Mouse (Mus musculus) telencephalon, adult 2 months (tissue): Measurements from ENCODE around the gene Relb.

Experiments used
- DNase-seq: peaks from one replicate; pipeline ENCODE4 v3.0.0-alpha.2; 2011; ENCODE audit warnings: low read depth, low spot score

Gene Relb

DNA sequence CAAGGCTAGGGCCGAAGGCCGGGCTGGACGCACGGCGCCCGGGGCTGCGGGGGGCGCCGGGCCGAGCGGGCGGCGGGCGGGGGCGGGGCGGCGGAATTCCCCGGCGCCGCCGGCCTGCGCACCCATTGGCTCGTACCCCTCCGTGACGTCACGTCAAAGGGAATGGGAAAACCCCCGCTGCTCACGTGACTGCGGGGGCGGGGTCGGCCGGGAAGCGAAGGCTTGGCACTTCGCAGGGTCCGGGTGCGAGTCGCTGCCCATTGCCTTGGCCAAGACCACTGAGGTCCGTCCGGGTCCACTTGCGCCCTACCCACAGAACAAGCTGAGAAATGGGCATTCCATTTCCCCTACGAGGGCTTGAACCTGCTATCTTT lies at the start of gene Relb:
Gene Relb (minus strand): TSS at position 78 of the 374 bp plus-strand sequence.
- peak; percentile 36 for DNase-seq

DNA sequence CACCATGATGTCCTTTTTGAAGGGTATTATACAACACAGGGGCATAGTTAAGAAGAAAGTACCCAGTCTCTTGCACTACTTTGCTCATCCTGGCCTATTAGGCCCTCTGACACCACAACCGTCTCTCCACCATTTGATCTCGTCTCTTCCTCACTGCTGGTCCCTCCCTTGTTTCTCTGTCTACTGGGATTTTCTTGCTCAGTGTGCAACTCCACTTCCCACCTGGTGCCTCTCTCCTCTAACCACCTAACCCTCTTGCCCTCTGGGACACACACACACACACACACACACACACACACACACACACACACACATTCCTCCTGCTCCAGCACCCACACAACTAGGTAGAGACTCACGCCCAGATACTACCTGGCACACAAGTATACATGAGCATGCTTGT lies 49.7 kb upstream of the Relb start:
- DNase-seq: no peak

DNA sequence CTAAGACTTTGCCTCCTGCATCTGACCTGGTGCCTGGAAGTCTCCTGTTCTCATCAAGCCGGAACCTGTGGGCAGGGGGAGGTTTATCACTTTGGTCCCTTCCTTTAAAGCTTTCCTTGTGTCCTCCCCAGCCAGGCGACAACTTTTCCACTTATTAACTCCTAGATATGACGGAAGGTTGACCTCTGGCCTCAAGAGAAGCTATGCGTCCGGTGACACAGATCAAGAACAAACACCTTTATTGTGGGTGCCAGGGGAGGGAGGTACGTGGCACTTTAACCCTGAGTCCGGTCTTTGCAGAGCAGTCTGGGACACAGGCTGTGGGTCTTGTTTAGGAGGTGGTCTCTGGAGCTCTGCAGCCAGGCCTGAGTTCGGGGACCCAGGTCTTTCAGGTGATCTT lies 48.6 kb upstream of the Relb start, which contains the start of gene Apoc2:
Gene Apoc2 (minus strand): TSS at position 70 of the 400 bp plus-strand sequence.
- DNase-seq: no peak

DNA sequence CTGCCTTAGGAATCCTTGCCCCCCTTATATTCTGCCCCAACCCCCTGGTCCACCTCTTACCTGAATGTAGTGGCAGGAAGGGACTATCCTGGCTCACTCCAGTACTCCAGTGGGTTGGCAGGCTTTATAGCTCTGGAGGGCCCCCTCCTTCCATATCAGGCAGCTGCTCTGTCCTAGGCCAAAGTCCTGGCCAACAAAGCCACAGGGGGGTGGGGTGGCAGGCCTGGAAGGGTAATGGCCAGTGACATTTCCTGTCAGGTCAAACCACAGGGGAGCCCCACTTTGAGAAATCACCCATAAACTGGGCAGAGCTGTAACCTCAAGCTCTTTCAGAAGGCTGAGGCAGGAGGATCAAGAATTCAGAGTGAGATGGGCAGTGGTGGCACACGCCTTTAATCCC lies 47.4 kb upstream of the Relb start:
- no peak for DNase-seq

DNA sequence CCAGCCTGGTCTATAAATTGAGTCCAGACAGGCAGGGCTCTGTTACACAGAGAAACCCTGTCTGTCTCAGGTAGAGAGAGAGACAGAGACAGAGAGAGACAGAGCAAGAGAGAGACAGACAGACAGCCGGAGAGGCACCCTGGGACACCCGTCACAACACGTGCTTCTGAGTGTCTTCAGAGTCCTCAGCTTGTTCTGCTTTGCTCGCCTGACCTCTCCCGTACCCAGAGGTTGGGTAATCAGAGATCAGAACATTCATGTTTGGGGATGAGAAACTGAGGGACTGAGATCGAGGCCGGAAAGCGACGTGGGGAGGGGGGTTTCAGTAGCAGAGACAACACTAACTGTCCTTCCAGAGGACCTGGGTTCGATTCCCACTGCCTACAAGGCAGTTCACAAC lies 46.6 kb upstream of the Relb start:
- no peak for DNase-seq

DNA sequence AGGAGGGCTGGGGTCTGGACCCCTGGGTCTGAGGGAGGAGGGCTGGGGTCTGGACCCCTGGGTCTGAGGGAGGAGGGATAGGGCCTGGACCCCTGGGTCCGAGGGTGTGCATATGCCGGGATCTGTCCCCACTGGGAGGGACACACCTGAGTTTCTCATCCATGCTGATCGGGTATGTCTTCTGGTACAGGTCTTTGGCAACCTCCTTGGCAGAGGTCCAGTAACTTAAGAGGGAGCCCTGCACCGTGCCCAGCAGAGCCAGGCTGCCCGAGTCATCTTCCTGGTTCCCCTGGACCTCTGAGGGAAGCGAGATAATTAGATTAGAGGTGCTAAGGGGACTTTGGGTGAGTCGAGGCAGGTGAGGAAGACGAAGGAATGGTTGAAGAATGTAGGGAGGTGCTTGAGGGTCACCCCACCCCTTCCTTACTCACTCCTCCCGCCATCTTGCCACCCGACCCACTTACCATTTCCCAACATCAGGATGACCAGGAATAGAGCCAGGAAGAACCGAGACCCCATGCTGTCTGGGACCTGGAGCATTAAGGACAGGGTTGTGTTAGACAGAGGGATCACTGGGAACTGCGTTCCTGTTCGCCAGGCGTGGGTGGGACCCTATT lies 44.0 kb upstream of the Relb start:
- no peak for DNase-seq

DNA sequence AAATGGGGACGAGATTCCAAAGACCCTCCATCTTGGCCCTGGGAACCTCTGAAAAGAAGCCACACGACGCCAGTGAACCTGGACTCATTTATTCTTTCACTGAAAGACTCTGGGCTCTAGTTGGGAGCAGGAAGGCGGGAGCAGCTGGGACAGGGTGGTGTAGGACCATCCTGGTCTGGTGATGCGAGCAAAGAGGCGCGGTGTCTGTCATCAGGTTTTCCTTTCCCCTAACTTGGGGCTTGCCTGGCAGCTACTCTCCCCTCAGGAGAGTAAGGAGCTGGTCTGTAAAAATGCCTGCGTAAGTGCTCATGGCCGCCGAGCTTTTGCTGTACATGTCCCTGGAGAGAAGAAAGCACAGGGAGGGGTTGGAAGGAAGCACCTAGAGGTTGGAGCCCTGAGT lies 42.3 kb upstream of the Relb start:
- no peak for DNase-seq

DNA sequence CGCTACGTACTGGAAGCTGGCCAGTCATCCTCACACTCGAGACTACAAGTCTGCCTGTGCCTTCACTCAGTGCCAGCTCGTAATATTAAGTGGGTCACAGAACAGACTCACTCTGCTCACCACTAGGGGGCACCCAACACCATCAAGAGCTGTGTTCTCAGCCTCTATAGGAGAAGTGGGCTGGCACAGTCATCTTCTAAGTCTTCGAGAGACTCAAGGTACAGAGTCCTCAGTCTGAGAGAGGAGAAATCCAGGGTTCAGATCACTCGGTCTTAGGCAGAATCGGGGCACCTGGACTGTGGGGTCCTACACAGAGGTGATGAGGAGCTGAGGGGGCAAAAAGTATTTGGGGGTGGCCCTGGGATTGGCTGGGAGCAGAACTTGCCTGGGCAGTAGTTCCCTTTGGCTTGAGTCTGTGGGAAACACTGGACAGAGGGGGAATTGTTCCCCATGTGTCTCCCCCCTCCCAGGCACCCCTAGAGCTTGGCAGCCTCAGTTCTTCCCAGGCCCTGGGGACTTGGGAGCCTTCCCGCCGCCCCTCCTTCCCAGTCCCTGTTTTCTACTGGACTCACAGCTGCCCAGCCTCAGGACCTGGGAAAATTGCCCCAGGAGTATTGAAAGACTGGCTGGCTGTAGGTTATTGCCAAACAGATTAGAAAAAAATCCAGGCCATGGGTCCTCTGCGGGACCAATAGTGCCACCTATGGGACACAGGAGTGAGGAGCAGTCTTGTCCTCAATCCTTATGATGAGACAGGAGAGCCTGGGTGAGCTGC lies 39.9 kb upstream of the Relb start:
- DNase-seq: peak; percentile 84

DNA sequence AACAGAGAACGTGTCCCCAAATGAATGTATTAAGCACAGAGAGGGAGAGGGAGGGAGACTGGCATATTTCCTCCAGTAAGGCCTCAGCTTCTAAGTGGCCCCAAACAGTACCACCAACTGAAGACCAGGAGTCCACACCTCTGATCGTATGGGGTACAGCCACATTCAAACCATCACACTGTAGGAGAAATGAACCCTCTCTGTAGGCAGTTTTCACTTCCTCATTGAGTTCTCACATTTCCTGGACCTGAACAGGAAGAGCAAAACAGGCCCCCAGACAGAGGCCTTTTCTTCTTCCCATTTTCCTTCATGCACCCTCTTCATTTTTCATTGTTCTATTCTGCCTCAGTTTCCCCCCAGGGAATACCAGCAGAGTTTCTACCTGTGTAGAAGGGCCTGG lies 38.2 kb upstream of the Relb start:
- DNase-seq: no peak

DNA sequence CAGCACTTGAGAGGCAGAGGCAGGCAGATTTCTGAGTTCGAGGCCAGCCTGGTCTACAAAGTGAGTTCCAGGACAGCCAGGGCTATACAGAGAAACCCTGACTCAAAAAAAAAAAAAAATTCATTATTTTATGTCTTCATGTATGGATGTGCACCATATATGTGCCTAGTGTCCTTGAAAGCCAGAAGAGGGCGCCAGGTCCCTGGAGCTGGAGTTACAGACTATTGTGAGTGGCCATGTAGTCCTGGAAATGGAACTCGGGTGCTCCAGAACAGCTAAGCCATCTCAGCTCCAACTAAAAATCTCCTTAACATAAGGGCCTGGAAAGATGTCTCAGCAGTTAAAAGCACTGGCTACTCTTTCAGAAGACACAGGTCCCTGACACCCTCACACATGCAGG lies 37.5 kb upstream of the Relb start:
- no peak for DNase-seq

DNA sequence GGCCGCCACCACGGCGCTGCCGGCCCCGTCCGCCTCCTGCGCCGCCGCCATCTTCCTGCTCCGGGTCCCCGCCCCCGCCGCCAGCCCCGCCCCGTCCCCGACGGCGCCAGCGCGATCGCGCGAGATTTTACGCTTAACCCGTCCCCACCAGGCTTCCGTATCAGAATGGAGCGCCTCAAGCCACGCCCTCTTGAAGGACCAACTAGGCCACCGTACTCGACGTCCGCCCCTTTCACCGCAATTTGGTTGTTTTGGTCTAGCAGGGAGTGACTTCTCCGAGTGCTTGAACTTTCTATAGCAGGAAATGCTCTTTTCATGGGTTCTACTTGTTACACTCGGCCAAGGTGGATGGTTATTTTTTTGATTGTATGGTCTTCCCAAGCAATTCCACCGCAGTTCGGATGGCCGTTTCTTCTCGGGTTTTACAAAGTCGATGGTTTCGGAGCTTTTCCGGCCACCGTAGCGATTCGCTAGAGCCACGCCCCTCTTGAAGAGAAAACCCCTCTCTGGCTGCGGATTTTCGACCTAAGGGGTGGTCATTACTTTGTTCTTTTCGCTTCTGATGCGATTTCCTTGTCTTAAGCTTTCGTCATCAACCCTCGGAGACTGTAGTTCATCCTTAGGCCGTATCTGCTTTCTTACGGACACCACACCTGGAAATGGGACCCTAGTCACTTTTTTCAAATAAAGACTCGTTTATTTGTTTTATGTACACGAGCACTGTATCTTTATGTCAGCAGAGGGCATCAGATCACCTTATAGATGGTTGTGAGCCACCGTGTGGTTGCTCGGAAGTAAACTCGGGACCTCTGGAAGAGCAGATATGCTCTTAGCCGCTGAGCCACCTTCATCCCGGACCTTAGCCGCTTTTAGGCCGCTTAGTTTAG lies 36.0 kb upstream of the Relb start, which contains the start of gene Clptm1:
Gene Clptm1 (minus strand): TSS at position 79 of the 887 bp plus-strand sequence.
- DNase-seq: peak; percentile 98

DNA sequence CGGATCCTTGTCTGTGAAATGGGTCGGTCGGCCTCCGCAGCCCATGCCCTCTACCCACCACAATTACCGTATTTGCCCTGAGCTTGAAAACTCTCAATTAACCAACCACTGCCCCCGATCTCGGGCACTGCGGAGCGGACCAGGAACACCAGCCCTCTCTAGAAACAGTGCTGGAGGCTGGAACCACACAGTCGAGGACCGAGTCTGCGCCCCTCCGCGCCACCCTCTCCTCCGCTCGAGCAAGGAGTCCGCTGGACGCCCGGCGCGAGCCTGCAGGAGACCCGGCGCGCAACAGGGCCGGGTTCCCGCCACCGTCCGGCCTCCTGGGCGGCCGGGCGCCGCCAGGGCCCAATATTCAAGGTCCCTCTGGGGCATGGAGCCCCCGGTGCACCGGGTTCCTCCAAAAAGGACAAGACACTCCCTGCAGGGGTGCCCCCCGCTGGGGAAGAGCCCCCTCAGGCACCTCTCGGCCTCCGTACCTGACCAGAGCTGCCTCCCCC lies 35.3 kb upstream of the Relb start:
- DNase-seq: no peak

DNA sequence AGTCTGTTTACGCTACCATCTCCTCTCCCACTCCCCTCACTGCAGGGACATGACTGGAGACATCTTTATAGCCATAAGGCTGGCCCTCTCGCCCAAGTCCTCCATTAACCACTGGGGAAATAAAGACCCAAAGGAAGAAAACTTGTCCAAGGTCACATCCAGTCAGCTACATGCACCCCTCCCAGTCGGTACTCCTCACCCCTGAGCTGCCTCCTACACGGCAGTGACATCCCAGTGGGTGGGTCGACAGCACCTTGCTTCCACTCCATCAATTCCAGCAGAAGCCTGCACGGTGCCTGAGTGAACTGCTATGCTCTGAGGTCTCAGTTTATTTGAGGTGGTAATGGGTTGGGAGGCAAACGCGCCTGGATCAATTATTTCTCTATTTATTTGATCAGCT lies 34.7 kb upstream of the Relb start:
- no peak for DNase-seq

DNA sequence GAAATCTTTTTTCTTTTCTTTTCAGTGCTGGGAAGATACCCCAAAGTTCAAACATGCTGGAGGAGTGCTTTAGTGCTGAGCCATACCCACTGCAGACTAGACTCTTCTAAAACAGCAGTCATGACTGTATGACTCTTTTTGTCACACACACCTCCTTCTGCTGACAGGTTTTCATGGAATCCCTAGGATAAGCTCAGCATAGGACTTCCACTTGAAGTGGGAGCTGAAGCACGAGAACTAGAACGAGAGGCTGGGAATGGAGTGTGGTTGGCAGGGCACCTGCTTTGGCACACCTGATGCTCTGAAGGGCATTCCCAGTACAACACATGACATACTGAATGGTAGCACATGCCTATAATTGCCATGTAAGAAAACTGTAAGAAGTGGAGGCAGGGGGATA lies 23.4 kb upstream of the Relb start:
- no peak for DNase-seq

DNA sequence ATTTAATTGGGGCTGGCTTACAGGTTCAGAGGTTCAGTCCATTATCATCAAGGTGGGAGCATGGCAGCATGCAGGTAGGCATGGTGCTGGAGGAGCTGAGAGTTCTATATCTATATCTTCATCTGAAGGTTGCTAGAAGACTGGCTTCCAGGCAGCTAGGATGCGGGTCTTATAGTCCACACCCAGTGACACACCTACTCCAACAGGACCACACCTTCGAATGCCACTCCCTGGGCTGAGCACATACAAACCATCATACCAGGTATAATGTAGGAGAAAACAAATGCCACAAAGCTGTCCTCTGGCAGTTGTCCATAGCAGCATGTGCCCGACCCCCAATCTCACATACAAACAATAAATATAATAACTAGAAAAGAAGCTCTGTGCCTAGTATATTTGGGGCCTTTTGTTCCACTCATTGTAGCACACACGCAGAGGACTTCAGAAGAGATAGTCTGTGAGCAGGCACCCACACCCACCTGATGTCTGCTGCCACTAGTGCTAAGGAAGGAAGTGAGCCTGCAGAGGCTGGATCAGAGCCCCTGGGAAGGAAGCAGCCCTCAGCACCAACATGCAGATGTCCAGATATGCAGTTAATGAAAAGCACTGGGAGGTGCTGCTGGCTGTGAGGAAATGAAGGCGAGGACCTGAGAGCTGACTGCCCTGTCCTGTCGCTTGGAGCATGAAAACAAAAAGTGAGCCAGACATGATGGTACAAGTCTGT lies 22.0 kb upstream of the Relb start:
- DNase-seq: no peak

DNA sequence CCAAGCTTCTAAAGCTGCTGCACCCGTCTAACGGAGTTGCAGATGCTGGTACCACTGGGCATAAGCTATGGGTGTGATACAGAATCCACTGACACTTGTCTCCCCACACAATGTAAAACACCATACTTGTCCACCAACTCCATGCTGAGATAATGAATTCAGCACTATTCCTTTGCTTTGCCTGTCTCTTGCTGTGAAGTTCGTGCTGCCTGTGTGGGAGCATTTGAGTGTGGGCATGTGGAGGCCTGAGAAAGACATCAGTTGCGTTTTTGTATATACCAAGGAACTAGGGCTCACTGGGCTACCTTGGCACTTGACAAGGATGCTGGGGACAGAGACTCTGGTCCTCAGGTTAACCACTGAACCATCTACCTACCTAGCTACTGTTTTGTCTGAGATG lies 12.0 kb upstream of the Relb start:
- peak; percentile 44 for DNase-seq

DNA sequence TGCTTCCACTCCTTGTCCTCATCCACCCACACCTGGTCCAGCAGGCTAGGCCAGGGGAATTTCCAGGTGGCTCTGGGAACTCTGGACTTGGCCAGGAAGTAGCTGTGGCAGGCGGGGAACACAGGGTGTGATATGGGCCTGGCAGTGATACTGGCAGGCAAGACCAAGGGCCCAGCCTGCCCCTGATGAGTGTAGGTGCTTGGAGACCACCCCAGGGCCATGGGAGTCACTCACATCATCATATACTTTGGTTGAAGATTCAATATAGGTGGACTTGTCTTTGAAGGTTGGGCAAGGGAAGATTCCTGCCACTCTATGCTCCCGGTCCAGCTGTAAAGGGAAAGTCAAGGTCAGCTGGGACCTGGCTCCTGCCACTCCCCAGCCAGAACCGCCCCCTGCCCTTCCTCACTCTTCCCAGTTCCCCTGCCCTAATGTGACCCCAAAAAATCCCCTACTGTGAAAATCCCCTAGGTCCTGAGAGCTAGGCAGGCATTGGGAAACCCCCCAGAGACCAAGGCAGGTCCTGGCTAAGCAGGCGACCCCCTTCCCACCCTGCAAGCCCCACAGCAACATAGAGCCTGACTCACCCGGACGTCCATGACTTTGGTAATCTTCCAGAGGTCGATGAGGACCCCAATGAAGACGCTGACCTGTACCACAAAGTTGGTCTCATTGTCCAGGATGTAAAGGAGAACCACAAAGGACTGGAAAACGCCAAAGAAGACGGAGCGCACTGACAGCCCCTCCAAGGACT lies 6.0 kb upstream of the Relb start:
- DNase-seq: no peak

DNA sequence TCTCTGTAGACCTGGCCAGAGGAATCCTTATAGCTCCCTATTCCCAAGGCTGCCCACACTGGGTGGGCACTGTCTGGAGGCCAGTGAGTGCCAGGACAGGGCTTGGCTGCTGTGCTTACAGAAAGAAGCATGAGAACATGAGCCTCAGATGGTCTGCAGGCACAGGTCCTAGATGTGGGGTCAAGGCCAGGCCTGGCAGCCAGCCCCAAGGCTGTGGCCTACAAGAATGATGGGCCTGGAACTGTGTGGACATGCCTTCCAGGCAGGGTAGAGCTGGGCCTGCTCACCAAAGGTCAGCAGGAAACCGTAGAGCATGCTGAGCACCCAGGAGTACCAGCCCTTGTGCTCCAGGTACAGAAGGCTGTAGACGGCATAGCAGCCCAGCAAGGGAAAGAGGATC lies 5.4 kb upstream of the Relb start:
- DNase-seq: no peak

DNA sequence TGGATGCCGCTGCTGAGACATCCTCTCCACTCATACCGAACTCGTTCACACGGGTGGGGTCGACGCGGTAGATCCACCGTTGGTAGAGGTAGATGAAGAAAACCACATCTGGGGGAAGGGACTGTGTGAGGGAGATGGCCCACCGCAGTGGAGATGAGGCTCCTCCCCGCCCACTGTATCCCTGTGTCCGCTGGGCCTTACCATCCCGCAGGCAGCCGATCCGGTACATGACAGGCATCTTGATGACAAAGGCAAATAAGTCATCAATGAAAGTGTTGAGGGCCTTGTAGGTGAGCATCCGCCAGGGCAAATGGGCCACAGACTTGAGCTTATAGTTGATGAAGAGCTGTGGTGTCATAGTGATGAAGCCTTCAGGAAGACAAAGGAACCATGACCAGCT lies 4.6 kb upstream of the Relb start:
- DNase-seq: no peak

DNA sequence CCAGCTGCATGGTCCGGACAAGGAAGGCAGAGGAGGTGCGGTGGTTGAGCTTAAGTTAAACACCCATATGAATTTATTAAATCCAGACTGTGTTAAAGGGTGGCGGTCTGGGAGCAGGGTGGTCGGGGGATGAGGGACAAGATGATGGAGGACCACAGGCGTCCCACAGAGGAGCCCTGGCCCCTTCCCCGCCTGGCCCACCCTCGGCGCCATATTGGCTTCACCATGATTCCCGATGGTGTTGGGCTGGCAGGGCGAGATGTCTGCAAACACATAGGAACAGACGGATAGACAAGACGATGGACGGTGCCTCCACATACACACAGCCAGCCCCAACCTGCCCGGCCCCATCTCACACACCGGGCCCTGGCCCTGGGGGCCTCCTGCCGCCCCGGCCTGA lies 4.0 kb upstream of the Relb start:
- no peak for DNase-seq

DNA sequence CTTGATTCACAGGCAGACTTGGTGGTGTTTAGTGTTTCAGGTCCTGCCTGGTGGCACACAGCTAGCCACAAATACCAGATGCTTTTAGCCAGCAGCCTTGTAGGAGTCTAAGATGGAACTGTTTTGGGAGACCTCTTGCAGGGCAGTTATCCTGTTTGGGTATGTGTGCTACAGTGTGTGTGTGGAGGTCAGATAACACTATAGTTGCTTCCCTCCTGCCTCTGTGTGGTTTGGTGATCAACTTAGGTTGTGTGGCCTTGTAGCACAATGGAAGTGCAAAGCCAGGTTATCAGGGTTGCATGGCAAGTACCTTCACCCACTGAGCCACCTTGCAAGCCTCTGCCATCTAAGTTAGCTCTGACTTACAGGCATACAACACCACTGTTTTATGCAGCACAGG lies 3.5 kb upstream of the Relb start:
- DNase-seq: no peak
